Mouse (Mus musculus): ENCODE results near the gene Copa. TPM values are rescaled to one million over a fixed set of nuclear protein-coding genes. Genes with fewer than 3 reads are reported as not detected.
A peak's percentile ranks its signal among the peaks of the same experiment; 100 is the strongest.

Copa gene
- polyA plus RNA-seq, 1 experiment from 2014 or later: 281 TPM

DNA sequence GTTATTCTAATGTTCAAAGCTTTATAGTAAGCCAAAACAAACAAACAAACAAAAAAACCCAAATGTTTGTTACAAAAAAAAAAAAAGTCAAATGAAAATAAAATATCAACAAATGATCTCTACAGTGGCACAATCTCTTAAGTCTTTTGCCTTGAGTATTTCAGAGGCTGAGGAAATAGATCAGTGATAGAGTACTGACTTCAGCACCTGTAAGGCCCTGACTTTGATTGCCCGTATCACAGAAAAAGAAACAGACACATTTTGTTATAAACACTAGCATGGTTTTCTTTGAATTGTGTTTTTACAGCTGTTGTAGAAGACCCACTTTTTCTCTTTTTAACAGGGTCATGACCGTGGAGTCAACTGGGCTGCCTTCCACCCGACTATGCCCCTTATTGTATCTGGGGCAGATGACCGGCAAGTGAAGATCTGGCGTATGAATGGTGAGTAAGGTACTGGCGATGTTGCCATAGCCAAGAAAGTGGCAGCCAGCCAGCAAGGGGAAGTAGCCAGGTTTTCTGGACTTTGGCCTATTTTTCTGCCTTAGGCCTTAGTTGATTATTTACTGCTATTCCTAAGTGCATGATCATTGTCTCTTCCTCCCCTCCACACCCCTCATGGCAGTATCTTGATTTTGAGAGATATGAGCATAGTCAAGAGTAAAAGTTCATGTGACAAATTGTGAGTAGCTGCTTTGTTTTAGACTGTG lies 17.1 kb downstream of the Copa start:
- Histone ChIP-seq H3K4me1 (0 out of 2 replicates have a peak, but pooled peaks cover under 1% of the 10 kb centered on the region), H3K36me3 (peaks cover 85% of the 10 kb centered on the region), H3K27ac (no peak overlapping the region), H3K9ac (no peak overlapping the region), H3K4me3 (no peak overlapping the region), H3K27me3 (no peaks in the 10 kb centered on the region), H3K9me3 (no peaks in the 10 kb centered on the region), H3K4me2 (replicated peaks) (no peak overlapping the region)
- no peak for ATAC-seq (ENCODE audit: low FRiP score, low read depth)
- WGBS: 86% methylated on average over 6 of the region's 6 CpGs

DNA sequence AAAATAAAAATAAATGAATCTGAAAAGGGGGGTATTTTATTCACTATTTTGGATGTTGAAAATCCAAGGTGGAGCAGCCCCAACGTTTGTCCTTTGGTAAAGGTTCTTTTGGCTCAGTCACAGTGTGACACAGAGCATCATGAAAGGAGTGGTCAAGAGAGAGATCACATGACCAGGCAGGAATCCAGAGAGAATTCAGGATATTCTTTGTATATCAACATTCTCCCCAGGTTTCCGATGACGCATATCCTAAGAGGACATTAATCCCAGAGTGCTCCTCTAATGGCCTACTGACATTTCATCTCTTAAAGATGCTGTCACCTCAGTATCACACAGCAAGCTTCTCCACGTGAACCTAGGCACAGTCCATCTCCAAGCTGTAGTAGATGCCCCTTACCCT lies 21.3 kb downstream of the Copa start:
- Histone ChIP-seq H3K9me3 (no peaks in the 10 kb centered on the region), H3K4me2 (replicated peaks) (no peak overlapping the region), H3K27me3 (no peaks in the 10 kb centered on the region), H3K4me3 (no peak overlapping the region), H3K36me3 (peaks cover 89% of the 10 kb centered on the region), H3K4me1 (0 out of 2 replicates have a peak, but pooled peaks cover 5% of the 10 kb centered on the region), H3K27ac (no peak overlapping the region), H3K9ac (no peak overlapping the region)
- no peak for ATAC-seq (ENCODE audit: low FRiP score, low read depth)
- 89% methylated on average over 4 of the region's 4 CpGs for WGBS

DNA sequence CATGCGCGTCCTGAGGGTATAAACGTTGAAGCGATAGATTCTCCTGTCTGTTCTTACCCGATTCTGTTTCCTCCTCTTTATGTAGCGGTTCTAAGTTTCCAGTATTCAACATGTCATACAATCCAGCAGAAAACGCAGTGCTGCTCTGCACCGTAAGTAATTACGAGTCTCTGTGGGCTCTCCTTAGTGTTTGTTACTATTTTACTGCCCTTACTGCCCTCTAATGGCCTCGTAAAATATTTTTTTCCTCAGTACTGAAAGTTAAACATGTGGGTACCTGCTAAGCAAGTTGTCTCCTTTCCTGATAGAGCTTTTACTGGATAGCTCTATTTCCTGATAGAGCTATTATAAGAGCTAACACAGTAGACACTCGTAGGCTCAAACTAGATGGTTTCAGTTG lies 22.8 kb downstream of the Copa start:
- Histone ChIP-seq H3K4me2 (replicated peaks) (no peak overlapping the region), H3K4me1 (0 out of 2 replicates have a peak, but pooled peaks cover 5% of the 10 kb centered on the region), H3K9me3 (no peaks in the 10 kb centered on the region), H3K27ac (no peak overlapping the region), H3K9ac (no peak overlapping the region), H3K27me3 (no peaks in the 10 kb centered on the region), H3K36me3 (peaks cover 95% of the 10 kb centered on the region), H3K4me3 (no peak overlapping the region)
- ATAC-seq (ENCODE audit: low FRiP score, low read depth): no peak; the same call in 1 of the 2 replicates
- 46% methylated on average over 11 of the region's 11 CpGs for WGBS

DNA sequence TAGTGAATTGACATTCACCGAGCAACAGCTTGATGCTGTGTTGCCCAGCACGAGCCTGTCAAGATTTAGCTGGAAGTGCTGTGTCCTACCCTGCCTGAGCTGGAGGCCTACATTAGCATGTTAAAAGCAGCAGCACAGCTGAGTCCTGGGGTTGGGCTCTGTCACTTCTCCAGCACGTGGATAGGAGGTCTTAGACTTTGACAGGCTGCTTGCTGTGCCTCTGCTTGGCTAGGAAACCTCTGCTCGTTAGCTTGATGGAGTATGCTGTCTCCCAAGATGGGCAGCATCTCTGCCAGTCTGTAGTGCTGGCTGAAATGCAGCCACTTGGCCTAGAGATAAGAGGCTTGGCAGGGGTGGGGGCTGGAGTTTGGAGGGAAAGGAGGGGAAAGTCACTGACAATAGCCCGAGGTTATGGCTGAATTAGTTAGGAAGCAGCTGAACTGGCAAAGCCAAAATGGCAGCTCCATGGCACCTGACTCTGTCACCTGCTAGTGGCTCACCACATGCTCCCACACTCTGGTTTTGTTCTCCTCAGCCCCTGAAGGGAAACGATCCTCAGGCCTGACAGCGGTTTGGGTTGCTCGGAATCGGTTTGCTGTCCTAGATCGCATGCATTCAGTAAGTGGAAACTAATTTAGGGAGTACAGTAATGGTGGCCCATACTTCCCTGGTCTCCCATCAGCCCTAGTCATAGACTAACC lies 25.6 kb downstream of the Copa start:
- Histone ChIP-seq H3K27ac (no peak overlapping the region), H3K36me3 (peaks cover 98% of the 10 kb centered on the region), H3K4me2 (replicated peaks) (no peak overlapping the region), H3K4me1 (0 out of 2 replicates have a peak, but pooled peaks cover 5% of the 10 kb centered on the region), H3K4me3 (no peak overlapping the region), H3K9me3 (no peaks in the 10 kb centered on the region), H3K9ac (no peak overlapping the region), H3K27me3 (no peaks in the 10 kb centered on the region)
- WGBS: 80% methylated on average over 10 of the region's 10 CpGs
- no peak for ATAC-seq (ENCODE audit: low FRiP score, low read depth)

DNA sequence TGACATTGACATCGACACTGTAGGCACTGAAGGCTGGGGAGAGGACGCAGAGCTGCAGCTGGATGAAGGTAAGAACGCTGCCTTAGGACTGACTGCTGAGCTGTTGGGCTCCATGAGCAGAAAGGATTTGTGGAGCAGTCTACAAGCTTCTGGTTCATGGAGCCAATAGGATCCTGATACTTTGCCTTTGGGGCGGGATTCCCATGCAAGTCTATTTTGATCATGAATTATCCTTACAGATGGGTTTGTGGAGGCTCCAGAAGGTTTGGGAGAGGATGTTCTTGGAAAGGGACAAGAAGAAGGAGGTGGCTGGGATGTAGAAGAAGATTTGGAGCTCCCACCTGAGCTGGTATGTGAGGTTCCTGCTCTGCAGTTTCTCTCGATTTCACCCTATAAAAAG lies 34.6 kb downstream of the Copa start:
- peaks cover 99% of the 10 kb centered on the region for H3K36me3 ChIP-seq
- WGBS: 91% methylated on average over 5 of the region's 5 CpGs
- no peak overlapping the region for H3K4me3 ChIP-seq
- H3K9me3 ChIP-seq: no peaks in the 10 kb centered on the region
- no peaks in the 10 kb centered on the region for H3K4me1 ChIP-seq
- no peak for ATAC-seq (ENCODE audit: low FRiP score, low read depth)
- H3K27ac ChIP-seq: no peak overlapping the region
- no peak overlapping the region for H3K4me2 ChIP-seq (replicated peaks)
- no peaks in the 10 kb centered on the region for H3K27me3 ChIP-seq
- no peak overlapping the region for H3K9ac ChIP-seq

DNA sequence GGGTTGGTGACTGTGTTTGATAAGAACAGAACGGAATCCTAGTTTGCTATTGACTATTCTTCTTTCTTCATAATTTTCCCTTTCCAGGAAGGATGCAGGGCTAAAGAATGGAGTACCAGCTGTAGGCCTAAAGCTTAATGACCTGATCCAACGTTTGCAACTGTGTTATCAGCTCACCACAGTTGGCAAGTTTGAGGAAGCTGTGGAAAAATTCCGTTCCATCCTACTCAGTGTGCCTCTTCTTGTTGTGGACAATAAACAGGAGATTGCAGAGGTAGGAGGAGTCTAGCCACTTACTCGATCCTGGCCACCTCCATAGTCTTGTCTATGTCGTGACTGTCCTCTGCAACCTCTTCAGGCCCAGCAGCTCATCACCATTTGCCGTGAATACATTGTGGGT lies 36.8 kb downstream of the Copa start:
- no peak overlapping the region for H3K4me3 ChIP-seq
- 88% methylated on average over 6 of the region's 6 CpGs for WGBS
- no peak overlapping the region for H3K9ac ChIP-seq
- ATAC-seq (ENCODE audit: low FRiP score, low read depth): no peak
- no peaks in the 10 kb centered on the region for H3K27me3 ChIP-seq
- no peaks in the 10 kb centered on the region for H3K9me3 ChIP-seq
- no peaks in the 10 kb centered on the region for H3K4me1 ChIP-seq
- H3K36me3 ChIP-seq: peaks cover 97% of the 10 kb centered on the region
- no peak overlapping the region for H3K27ac ChIP-seq
- H3K4me2 ChIP-seq (replicated peaks): no peak overlapping the region

DNA sequence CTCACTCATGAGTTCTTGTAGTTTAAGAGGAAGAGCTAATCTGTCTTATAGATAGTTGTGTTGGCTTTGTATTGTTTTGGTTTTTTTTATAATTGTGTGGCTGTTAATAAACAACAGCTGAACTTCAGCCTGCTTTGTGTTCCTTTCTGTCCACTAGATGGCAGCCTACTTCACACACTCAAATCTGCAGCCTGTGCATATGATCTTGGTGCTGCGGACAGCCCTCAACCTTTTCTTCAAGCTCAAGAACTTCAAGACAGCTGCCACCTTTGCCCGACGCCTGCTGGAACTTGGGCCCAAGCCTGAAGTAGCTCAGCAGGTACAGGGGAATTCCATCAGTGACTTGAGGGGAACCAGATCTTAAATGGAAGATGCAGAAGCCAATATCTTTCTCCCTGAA lies 37.4 kb downstream of the Copa start:
- ATAC-seq (ENCODE audit: low FRiP score, low read depth): no peak
- no peaks in the 10 kb centered on the region for H3K4me1 ChIP-seq
- 44% methylated on average over 3 of the region's 3 CpGs for WGBS
- H3K9me3 ChIP-seq: no peaks in the 10 kb centered on the region
- H3K27me3 ChIP-seq: no peaks in the 10 kb centered on the region
- H3K36me3 ChIP-seq: peaks cover 91% of the 10 kb centered on the region
- no peak overlapping the region for H3K4me3 ChIP-seq
- no peak overlapping the region for H3K27ac ChIP-seq
- no peak overlapping the region for H3K4me2 ChIP-seq (replicated peaks)
- H3K9ac ChIP-seq: no peak overlapping the region

DNA sequence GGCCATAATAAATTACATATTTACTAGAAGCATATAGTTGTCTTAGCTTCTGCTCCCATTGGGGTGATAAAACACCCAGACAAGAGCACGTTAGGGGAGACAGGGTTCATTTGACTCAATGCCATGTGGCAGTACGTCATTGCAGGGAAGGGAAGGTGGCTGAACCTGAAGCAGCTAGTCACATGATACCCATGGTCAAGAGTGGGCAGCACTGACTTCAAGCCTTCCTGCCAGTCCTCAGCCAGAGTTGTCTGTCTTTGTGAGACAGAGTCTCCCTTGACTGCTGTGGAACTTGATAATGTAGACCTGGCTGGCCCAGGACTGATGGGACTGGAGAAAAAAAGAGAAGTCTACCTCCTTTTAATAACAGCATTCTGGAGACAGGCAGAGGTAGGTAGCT lies 40.3 kb downstream of the Copa start:
- H3K27me3 ChIP-seq: no peaks in the 10 kb centered on the region
- peaks cover 10% of the 10 kb centered on the region for H3K4me1 ChIP-seq
- no peaks in the 10 kb centered on the region for H3K9me3 ChIP-seq
- H3K4me3 ChIP-seq: no peak overlapping the region
- peaks cover 62% of the 10 kb centered on the region for H3K36me3 ChIP-seq
- H3K27ac ChIP-seq: no peak overlapping the region
- H3K4me2 ChIP-seq (replicated peaks): no peak overlapping the region
- 71% methylated on average over 2 of the region's 2 CpGs for WGBS
- H3K9ac ChIP-seq: no peak overlapping the region
- ATAC-seq (ENCODE audit: low FRiP score, low read depth): no peak

DNA sequence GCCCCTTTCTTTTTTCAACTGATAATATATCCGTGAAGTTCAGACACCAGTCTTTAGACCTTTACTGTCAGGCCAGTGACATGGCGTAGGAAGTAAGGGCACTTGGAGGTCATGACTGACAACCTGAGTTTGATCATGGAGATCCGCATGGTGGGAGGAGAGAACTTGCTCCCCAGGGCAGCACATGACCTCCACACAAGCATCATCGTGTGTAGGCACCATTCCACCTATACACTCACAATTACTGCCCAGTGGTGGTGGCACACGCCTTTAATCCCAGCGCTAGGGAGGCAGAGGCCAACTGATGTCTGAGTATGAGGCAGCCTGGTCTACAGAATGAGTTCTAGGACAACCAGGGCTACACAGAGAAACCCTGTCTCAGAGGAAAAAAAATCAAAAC lies 42.2 kb downstream of the Copa start:
- Histone ChIP-seq H3K27ac (no peak overlapping the region), H3K4me2 (replicated peaks) (no peak overlapping the region), H3K4me3 (no peak overlapping the region), H3K27me3 (no peaks in the 10 kb centered on the region), H3K9ac (no peak overlapping the region), H3K4me1 (peaks cover 14% of the 10 kb centered on the region), H3K36me3 (peaks cover 56% of the 10 kb centered on the region), H3K9me3 (no peaks in the 10 kb centered on the region)
- ATAC-seq (ENCODE audit: low FRiP score, low read depth): no peak
- WGBS: 82% methylated on average over 6 of the region's 6 CpGs

DNA sequence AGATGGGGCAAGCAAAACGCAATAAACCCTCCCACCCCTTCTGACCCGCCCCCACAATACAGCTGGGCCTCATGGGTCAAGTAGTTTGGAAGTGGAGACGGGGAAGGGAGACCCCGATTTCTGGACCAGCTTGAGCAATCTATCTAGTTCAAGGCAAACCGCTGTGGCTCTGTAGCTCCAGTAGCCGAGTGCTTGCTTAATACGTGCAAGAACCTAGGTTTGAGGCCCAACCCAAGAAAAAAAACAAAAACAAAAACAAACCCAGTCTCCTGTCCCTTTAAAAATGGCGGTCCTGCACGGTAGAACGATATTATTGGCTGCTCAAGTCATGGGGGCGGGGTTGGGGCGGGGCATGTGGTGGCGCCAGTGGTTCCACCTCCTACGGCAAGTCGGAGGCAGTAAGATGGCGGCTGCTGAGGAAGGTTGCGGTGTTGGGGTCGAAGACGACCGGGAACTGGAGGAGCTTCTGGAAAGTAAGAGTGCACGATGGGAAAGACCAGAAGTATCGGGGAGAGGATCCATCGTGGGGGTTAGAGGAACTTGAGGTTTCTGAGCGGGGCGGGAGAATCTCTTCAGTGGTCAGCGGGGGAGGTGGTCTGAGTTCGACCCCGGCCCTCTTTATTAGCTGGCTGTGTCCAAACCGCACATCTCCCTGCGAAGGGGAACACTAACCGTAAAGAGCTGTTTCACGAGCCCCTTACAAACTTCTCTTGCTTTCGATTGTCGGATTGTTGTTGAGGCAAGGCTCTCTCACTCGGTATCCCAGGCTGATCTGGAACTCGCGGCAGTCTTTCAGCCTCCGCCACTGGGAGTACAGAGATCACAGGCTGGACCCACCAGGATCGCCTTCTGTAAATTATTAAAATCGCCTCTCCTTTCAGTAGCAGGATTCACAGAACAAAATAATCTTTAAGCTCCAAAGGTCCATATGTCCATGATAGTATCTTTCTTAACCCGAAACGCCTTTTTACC lies 44.3 kb downstream of the Copa start, which contains the start of gene Pex19:
Gene Pex19 (plus strand): TSS at position 380 of the 972 bp plus-strand sequence.
- Histone ChIP-seq H3K4me3 (peak within 1 kb of the TSS; percentile 83), H3K9me3 (no peaks in the 10 kb centered on the region), H3K4me2 (replicated peaks) (peak within 1 kb of the TSS; percentile 74), H3K9ac (peak within 1 kb of the TSS; percentile 89), H3K4me1 (peaks cover 14% of the 10 kb centered on the region), H3K27me3 (no peaks in the 10 kb centered on the region), H3K36me3 (peaks cover 56% of the 10 kb centered on the region), H3K27ac (no peak within 1 kb of the TSS)
- peak; percentile 96 for ATAC-seq (ENCODE audit: low FRiP score, low read depth)
- under 1% methylated on average over 42 of the region's 42 CpGs for WGBS

DNA sequence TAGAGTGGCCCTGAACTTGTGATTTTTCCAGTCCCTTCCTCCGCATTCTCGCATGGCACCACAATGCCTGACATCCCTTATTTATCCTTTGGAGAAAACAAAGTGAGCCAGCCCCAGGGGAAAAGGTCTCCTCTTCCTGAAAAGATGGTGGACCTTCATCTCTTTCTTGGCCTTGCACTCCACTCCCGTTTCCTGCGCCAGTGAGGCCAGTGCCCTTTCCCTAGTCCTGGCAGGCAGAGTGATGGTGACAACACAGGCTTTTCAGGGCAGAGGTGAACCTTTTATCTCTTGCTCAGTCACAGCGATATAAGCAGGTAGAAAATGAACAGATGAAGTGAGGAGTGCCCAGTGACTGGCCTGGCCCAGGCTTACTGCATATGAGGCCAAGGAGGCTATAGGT lies 45.2 kb downstream of the Copa start:
- Histone ChIP-seq H3K4me2 (replicated peaks) (peak overlapping the region; percentile 74), H3K36me3 (peaks cover 56% of the 10 kb centered on the region), H3K27me3 (no peaks in the 10 kb centered on the region), H3K9me3 (no peaks in the 10 kb centered on the region), H3K27ac (no peak overlapping the region), H3K4me3 (peak overlapping the region; percentile 83), H3K4me1 (peaks cover 14% of the 10 kb centered on the region), H3K9ac (peak overlapping the region; percentile 89)
- 39% methylated on average over 5 of the region's 5 CpGs for WGBS
- no peak for ATAC-seq (ENCODE audit: low FRiP score, low read depth)

DNA sequence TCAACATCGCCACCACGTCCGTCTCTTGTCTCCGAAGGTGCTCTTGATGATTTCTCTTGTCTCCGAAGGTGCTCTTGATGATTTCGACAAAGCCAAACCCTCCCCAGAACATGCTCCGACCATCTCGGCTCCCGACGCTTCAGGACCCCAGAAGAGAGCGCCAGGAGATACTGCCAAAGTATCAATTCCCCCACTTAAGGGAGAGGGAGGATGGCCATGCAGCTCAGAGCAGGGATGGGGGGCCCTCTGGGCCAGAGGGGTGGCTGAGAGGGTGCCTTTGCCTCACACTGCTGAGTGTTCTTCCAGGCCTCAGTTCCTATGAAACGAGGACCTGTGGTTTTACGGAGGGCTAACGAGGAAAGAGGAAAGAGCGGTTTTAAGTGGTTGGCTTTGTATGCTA lies 46.2 kb downstream of the Copa start:
- Histone ChIP-seq H3K9ac (no peak overlapping the region), H3K27ac (no peak overlapping the region), H3K4me1 (peaks cover 14% of the 10 kb centered on the region), H3K9me3 (no peaks in the 10 kb centered on the region), H3K4me2 (replicated peaks) (no peak overlapping the region), H3K27me3 (no peaks in the 10 kb centered on the region), H3K36me3 (peaks cover 55% of the 10 kb centered on the region), H3K4me3 (no peak overlapping the region)
- WGBS: 88% methylated on average over 15 of the region's 15 CpGs
- ATAC-seq (ENCODE audit: low FRiP score, low read depth): no peak

Data from limb, embryonic 13.5 days (tissue).